Mouse (Mus musculus): ENCODE measurements around the gene Icos. TPM values are rescaled to one million over a fixed set of nuclear protein-coding genes. Genes with fewer than 3 reads are reported as not detected.

The Icos gene
- total RNA-seq, 2 experiments from 2014 or later: 0.11 to 0.31 TPM

- intact Hi-C loops (cut with DNase I; ENCODE audit: low total_unique reads): no loop called here
- DNase-seq: no peak
These were observed 49.0 kb downstream of the Icos start for GRCm38 (mm10) chr1:61026712-61027111.

- intact Hi-C loops (cut with DNase I; ENCODE audit: low total_unique reads): no loop called here
- DNase-seq: no peak
These were observed 49.8 kb downstream of the Icos start for GRCm38 (mm10) chr1:61027519-61027918.

- intact Hi-C loops (cut with DNase I; ENCODE audit: low total_unique reads): no loop called here
These were observed 52.2 kb downstream of the Icos start for GRCm38 (mm10) chr1:61029919-61030318.

GRCm38 (mm10) chr1:61030532-61030931, 52.8 kb downstream of the Icos start:
- no peak for DNase-seq

More at GRCm38 (mm10) chr1:61029919-61030318, 52.2 kb downstream of the Icos start:
- DNase-seq: no peak

GRCm38 (mm10) chr1:61035270-61035669, 57.5 kb downstream of the Icos start:
- intact Hi-C loops (cut with DNase I; ENCODE audit: low total_unique reads): no loop called here
- no peak for DNase-seq

More at GRCm38 (mm10) chr1:61030532-61030931, 52.8 kb downstream of the Icos start:
- intact Hi-C loops (cut with DNase I; ENCODE audit: low total_unique reads): no loop called here

GRCm38 (mm10) chr1:61038223-61038622, 60.5 kb downstream of the Icos start:
- intact Hi-C loops (cut with DNase I; ENCODE audit: low total_unique reads): no loop called here
- no peak for DNase-seq

GRCm38 (mm10) chr1:61039310-61039709, 61.6 kb downstream of the Icos start:
- DNase-seq: no peak
- intact Hi-C loops (cut with DNase I; ENCODE audit: low total_unique reads): no loop called here

- intact Hi-C loops (cut with DNase I; ENCODE audit: low total_unique reads): no loop called here
- no peak for DNase-seq
These were observed 62.7 kb downstream of the Icos start for GRCm38 (mm10) chr1:61040401-61040800.

GRCm38 (mm10) chr1:61042842-61043241, 65.1 kb downstream of the Icos start:
- intact Hi-C loops (cut with DNase I; ENCODE audit: low total_unique reads): no loop called here
- DNase-seq: no peak

GRCm38 (mm10) chr1:61046055-61046705, 68.5 kb downstream of the Icos start:
- intact Hi-C loops (cut with DNase I; ENCODE audit: low total_unique reads): no loop called here

GRCm38 (mm10) chr1:61047336-61047735, 69.6 kb downstream of the Icos start:
- DNase-seq: no peak
- intact Hi-C loops (cut with DNase I; ENCODE audit: low total_unique reads): no loop called here

More at GRCm38 (mm10) chr1:61046055-61046705, 68.5 kb downstream of the Icos start:
- DNase-seq: no peak

Other genes with a start within 250 kb of the Icos start
- gene Ctla4, start 90.9 kb upstream of the Icos start, total RNA-seq (2021): not detected